Mouse (Mus musculus) MEL (cell line): ENCODE results near the gene Pla2g4c.

Source experiments
- CTCF ChIP-seq, 3 experiments: IDR thresholded peaks in 2 of 3; conservative IDR thresholded peaks in 1 of 3; 2 replicates each; pipeline ENCODE4 v1.5.1; 2011 to 2012; ENCODE audit warnings: low read length in 3 of 3, low read depth in 2 of 3, mild to moderate bottlenecking in 2 of 3, improper control_type of control experiment in 1 of 3, inconsistent platforms in 1 of 3, mixed read lengths in 1 of 3, moderate library complexity in 1 of 3; ENCODE audit not compliant: control insufficient read depth in 1 of 3, insufficient read depth in 1 of 3, poor library complexity in 1 of 3, severe bottlenecking in 1 of 3
- E2F4 ChIP-seq: IDR thresholded peaks from 2 replicates; pipeline ENCODE4 v1.6.1; 2011; ENCODE audit warnings: low read depth, low read length, improper control_type of control experiment, borderline replicate concordance
- EP300 ChIP-seq, 2 experiments: IDR thresholded peaks; 2 replicates each; pipeline ENCODE4 v1.6.1; 2011; ENCODE audit warnings: improper control_type of control experiment in 2 of 2, low read length in 2 of 2, low read depth in 1 of 2, mild to moderate bottlenecking in 1 of 2
- GATA1 ChIP-seq: IDR thresholded peaks from 2 replicates; pipeline ENCODE4 v1.6.1; 2011; ENCODE audit warnings: low read depth, low read length, improper control_type of control experiment
- POLR2A ChIP-seq, 2 experiments: IDR thresholded peaks; 2 replicates each; pipeline ENCODE4 v1.6.1; 2011 to 2012; ENCODE audit warnings: low read length in 2 of 2, mild to moderate bottlenecking in 2 of 2, control low read depth in 1 of 2, improper control_type of control experiment in 1 of 2, low read depth in 1 of 2, moderate library complexity in 1 of 2; ENCODE audit not compliant: control insufficient read depth in 1 of 2, insufficient read depth in 1 of 2, poor library complexity in 1 of 2
- ZMIZ1 ChIP-seq: IDR thresholded peaks from 2 replicates; pipeline ENCODE4 v1.6.1; 2012; ENCODE audit warnings: low read depth, mild to moderate bottlenecking, inconsistent platforms, low read length, improper control_type of control experiment, moderate library complexity

DNA sequence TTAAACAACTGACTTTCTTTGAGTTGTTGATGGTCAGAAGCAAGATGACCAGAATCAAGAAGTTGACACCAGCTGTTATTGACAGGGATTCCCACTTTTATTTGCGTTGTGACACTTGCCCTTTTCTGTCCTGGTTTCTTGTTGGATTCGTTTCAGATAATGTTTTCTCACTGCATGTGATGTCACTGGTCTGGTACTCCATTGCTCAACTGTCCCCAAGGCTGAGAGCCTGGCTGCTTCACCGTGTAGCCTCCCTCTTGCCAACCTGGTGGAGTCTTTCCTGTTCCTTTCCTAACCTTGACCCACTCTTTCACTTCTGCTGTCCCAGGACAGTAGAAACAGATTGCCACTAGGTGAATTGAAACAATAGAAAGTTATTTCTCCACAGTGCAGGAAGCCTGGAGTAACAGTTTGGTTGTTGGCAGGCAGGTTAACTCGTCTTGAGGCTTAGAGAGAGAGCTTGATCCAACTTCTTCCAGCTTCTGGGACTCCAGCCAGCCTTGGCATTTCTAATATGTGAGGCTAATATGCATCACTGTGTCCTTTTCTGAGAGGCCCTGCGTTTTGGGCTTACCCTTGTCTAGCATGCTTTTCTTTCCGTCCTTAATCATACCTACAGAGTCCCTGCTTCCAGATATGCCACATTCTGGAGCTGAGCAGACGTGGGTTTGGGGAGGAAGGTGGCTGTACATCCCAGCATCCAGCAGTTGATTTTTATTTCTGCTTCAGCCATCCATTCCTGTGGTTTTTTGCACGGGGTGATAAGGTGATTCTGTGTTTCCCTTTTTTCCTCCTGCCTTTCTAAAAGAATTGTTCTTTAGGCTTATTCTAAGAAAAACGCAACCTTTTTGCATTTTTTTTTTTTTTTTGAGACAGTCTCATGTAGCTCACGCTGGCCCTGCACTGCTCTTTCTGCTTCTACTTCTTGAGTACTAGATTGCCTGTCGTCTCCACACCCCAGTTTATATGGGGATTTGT is 30.3 kb upstream of the Pla2g4c start:
- TF ChIP-seq POLR2A (IDR thresholded peaks at IDR 0.05; ENCODE audit: control insufficient read depth in 1 of 2, insufficient read depth in 1 of 2, low read depth in 1 of 2, low read length in 2 of 2, poor library complexity in 1 of 2) (no peak), CTCF (IDR thresholded peaks at IDR 0.05 in 2 of 3, conservative IDR thresholded peaks at IDR 0.05 in 1 of 3; ENCODE audit: control insufficient read depth in 1 of 3, insufficient read depth in 1 of 3, low read depth in 2 of 3, low read length in 3 of 3, poor library complexity in 1 of 3, severe bottlenecking in 1 of 3) (no peak), E2F4 (no peak), GATA1 (peak; percentile 52), EP300 (IDR thresholded peaks at IDR 0.05; ENCODE audit: low read depth in 1 of 2, low read length in 2 of 2) (peak; percentile 51 to 65), ZMIZ1 (no peak)
